Mouse (Mus musculus) stomach, embryonic 15.5 days (tissue): Measurements from ENCODE around the gene Nr2e1. TPM values are rescaled to one million over a fixed set of nuclear protein-coding genes. Genes with fewer than 3 reads are reported as not detected.

Experiments used
- ATAC-seq: fragments of 200-750 bp; cut with Nextera tagmentation; 2 replicates; pipeline ENCODE4 v1.8.0; 2017; ENCODE audit warnings: low read depth, moderate number of reproducible peaks, moderate TSS enrichment; ENCODE audit not compliant: insufficient read depth, low FRiP score
- H3K27ac ChIP-seq: fragments of 300-500 bp; sonication (generic); 2 replicates; pipeline ENCODE4 v1.5.1; 2015; ENCODE audit warnings: mild to moderate bottlenecking, inconsistent platforms
- H3K27me3 ChIP-seq: fragments of 300-500 bp; sonication (generic); replicated peaks from 2 replicates; pipeline ENCODE4 v1.6.1; 2015; ENCODE audit warnings: inconsistent platforms
- H3K36me3 ChIP-seq: fragments of 300-500 bp; sonication (generic); 2 replicates; pipeline ENCODE4 v1.6.1; 2015; ENCODE audit warnings: inconsistent platforms
- H3K4me1 ChIP-seq: fragments of 300-500 bp; sonication (generic); 2 replicates; pipeline ENCODE4 v1.6.1; 2015; ENCODE audit warnings: inconsistent platforms
- H3K4me2 ChIP-seq: fragments of 300-500 bp; sonication (generic); 2 replicates; pipeline ENCODE4 v1.6.1; 2015; ENCODE audit warnings: mild to moderate bottlenecking, inconsistent platforms
- H3K4me3 ChIP-seq: fragments of 300-500 bp; sonication (generic); replicated peaks from 2 replicates; pipeline ENCODE4 v1.5.1; 2015; ENCODE audit warnings: inconsistent platforms
- H3K9ac ChIP-seq: fragments of 300-500 bp; sonication (generic); 2 replicates; pipeline ENCODE4 v1.6.1; 2015; ENCODE audit warnings: inconsistent platforms
- H3K9me3 ChIP-seq: fragments of 300-500 bp; sonication (generic); 2 replicates; pipeline ENCODE4 v1.6.1; 2016; ENCODE audit warnings: inconsistent platforms
- WGBS: fragments of 180-500 bp; shearing (Covaris S2); methylation state at CpG from one replicate; pipeline ENCODE4 v1.1.7; 2015; 5-methylcytosine and 5-hydroxymethylcytosine counted together
- polyA plus RNA-seq: library from polyadenylated mRNA; unstranded; fragments of >200 nt; fragmentation: Nextera tagmentation; extraction: Ambion mirVana; gene quantifications from 2 replicates; pipeline ENCODE4 v1.2.1, GENCODE M21; 2015

Nr2e1 gene
- 0.14 TPM in 1 of 2 replicates, not detected in the other for polyA plus RNA-seq

DNA sequence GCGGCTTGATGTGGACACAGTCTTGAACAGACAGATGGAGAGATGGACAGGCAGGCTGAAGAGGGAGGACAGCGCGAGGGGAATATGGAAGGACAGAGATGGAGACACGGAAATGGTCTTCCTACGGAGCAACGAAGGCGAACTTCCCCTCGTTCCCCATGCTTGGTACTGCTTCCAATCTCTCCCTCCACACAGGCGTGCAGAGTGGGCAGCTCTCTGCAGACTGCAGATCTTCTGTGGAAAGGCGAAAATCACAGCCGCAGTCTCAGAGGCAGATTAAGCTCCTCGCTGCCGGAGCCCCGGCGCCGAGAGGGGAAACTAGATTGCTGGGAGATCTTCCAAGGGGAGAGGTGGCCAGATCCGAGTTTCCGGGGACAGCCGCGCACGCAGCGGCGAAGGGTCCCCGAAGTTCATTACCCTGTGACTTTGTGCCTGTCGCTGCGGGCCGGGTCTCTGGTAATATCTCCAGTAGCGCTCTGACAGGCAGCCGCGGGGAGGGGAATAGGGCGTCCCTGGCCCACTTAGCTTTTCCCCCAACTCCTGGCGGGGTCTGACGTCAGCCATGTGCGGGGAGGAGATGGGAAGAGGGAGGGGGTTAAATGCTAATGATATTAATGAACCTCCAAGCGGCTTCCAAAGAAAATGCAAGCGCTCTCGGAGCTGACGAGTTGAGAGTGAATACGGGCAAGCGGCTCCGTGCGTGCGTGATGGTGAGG, at the start of gene Nr2e1, which contains the start of gene Ostm1:
Gene Nr2e1 (minus strand): TSS at position 476 of the 716 bp plus-strand sequence.
Gene Ostm1 (plus strand): TSS at position 666 of the 716 bp plus-strand sequence.
- H3K4me1 ChIP-seq, result peaks cover 13% of the 10 kb centered on the region; the same call in 1 of the 2 replicates
- no peaks in the 10 kb centered on the region for H3K36me3 ChIP-seq
- no peak for ATAC-seq
- H3K9me3 ChIP-seq, result no peaks in the 10 kb centered on the region
- no peak within 1 kb of the TSS for H3K9ac ChIP-seq
- H3K4me3 ChIP-seq, result peak within 1 kb of the TSS; percentile 12
- no peak within 1 kb of the TSS for H3K27ac ChIP-seq
- H3K4me2 ChIP-seq, result peak within 1 kb of the TSS; percentile 37
- WGBS, result 1% methylated on average over 43 of the region's 43 CpGs
- H3K27me3 ChIP-seq, result peaks cover 95% of the 10 kb centered on the region

DNA sequence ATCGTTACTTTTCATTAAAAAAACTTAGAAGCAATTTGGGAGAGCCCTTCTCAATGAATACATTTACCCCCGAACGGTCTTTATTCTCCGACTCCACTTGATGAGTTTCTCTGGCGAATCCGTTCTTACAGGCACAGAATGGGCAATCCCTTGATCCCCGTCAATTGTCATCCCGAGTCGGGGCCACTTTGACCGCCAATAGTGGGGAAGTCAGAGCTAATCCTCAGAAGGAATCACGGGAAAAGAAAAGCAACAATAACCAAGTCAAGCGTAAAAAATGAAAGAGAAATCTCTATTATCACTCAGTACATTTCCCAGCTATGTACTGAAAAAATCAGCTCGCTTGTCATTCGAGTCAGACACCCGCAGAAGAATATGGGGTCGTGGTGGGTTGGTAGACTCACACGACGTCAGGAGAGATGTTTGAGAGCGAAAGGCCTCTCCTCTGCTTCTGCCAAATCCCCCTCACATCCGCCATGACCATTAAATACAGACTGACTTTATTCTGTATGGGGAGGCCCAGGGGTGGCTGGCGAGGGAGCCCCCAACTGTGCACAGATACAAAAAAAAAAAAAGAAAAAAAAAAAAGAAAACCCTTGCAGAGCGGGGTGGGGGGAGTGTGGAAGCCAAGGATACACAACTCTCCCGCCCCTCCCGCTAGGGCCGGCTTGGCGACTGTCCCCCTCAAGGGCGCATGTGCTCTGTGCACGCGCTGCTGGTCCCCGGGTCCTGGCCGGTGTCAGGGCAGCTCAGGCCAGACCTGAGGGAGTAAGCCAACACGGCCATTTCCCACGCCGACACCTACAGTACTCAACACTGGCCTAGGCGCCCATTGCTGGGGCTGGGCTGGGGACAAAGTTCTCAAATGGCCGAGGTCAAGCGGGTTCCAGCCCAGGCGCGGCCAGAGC, 49.3 kb upstream of the Nr2e1 start:
- peak overlapping the region; percentile 63 for H3K4me2 ChIP-seq
- H3K4me1 ChIP-seq, result peaks cover 29% of the 10 kb centered on the region
- H3K27me3 ChIP-seq, result peaks cover 94% of the 10 kb centered on the region
- H3K36me3 ChIP-seq, result no peaks in the 10 kb centered on the region
- WGBS, result 2% methylated on average over 39 of the region's 39 CpGs
- peak overlapping the region; percentile 37 for H3K4me3 ChIP-seq
- no peak overlapping the region for H3K9ac ChIP-seq
- no peak; the same call in 1 of the 2 replicates for ATAC-seq
- no peaks in the 10 kb centered on the region for H3K9me3 ChIP-seq
- H3K27ac ChIP-seq, result no peak overlapping the region

DNA sequence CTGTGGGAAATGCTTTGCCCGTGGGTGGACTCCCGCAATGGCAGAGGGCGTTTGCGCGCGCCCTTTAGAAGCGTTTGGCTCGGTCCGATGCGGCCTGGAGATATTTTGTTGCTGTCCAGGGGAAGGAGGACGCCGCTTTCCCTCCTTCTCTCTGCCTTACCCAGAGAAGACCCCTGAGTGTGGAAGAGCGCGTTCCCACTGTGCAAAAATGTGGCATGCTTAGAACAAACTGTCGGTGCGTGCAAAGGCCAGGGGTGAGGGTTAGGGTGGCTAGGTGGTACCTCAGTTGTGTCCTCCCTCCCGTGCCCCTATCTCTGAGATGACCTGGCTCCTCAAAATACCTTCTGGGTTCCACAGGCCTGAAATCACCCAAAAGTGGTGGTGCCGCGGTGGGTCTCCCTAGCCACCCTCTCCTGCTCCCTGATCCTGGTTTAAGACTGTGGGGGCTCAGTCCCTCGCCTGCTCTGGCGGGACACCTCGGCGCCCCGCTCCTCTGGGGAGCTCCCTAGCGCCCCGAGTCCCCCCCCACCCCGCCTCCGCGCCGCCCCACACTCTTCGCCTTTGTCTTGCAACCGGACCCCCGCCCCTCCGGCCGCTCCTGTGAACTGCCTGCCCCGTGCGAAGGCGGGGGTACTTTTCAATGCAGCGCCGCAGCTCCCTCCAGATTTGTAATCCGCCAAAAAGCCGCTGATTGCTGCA, 48.5 kb upstream of the Nr2e1 start:
- Histone ChIP-seq H3K36me3 (no peaks in the 10 kb centered on the region), H3K27me3 (peaks cover 95% of the 10 kb centered on the region), H3K9ac (no peak overlapping the region), H3K9me3 (no peaks in the 10 kb centered on the region), H3K4me2 (peak overlapping the region; percentile 63), H3K4me3 (peak overlapping the region; percentile 37), H3K4me1 (peaks cover 28% of the 10 kb centered on the region), H3K27ac (no peak overlapping the region)
- WGBS, result 1% methylated on average over 42 of the region's 42 CpGs
- no peak for ATAC-seq

DNA sequence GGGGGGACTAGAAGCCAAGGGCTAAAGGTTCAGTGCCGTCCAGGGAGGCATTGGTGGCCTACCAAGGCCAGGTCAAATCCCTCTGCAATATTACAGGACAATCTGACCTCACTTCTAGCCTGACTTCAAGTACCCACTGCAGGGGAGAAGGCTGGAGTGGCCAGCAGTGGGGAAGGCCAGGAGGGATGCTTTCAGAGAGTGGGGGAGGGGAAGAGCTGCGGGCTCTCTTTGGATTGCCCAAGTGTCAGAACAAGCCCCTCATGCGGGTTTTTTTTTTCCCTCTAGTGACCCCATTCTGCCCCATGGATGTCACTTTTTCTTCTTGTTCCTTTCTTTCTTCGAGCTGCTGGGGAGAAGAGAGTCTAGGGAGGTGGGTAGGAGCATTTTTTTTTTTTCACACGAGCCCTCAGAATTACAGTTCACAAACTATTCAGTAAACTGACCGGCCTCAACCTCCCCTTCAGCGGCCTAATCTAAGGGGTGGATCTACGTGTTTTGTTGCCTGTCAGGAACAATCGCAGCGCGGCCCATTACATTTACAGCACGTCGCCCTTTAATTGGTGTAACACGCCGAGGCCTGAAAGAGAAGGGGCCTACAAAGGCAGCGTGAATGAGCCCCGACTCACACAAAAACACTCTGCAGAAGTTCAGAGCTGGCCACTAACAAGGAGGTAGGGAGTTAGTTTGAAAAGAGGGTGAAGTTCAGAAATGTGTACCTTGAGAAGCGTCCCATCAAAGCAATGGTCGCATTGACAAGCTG, 47.3 kb upstream of the Nr2e1 start:
- Histone ChIP-seq H3K9me3 (no peaks in the 10 kb centered on the region), H3K4me3 (no peak overlapping the region), H3K4me2 (no peak overlapping the region), H3K9ac (no peak overlapping the region), H3K27me3 (peaks cover 84% of the 10 kb centered on the region), H3K4me1 (peaks cover 21% of the 10 kb centered on the region), H3K27ac (no peak overlapping the region), H3K36me3 (no peaks in the 10 kb centered on the region)
- ATAC-seq, result no peak
- 5% methylated on average over 19 of the region's 19 CpGs for WGBS

DNA sequence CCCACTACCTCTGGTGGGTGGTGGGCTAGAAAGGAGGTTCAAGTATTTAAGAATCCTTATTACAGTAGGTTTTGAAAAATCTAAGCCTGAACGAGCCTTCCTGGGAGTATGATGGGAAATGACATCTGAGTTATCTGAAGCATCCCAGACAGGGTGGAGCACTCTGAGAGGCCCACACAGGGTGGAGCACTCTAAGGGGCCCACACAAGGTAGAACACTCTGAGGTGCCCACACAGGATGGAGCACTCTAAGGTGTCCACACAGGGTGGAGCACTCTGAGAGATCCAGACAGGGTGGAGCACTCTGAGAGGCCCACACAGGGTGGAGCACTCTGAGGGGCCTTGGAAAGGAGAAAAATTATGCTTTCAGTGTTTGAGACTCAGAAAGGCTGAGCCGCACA, 42.5 kb upstream of the Nr2e1 start:
- 53% methylated on average over 2 of the region's 2 CpGs for WGBS
- H3K4me2 ChIP-seq, result no peak overlapping the region
- H3K27me3 ChIP-seq, result peaks cover 43% of the 10 kb centered on the region
- no peaks in the 10 kb centered on the region for H3K4me1 ChIP-seq
- no peak overlapping the region for H3K9ac ChIP-seq
- no peaks in the 10 kb centered on the region for H3K9me3 ChIP-seq
- H3K27ac ChIP-seq, result no peak overlapping the region
- no peaks in the 10 kb centered on the region for H3K36me3 ChIP-seq
- peak; percentile 76; the same call in 1 of the 2 replicates for ATAC-seq
- H3K4me3 ChIP-seq, result no peak overlapping the region

DNA sequence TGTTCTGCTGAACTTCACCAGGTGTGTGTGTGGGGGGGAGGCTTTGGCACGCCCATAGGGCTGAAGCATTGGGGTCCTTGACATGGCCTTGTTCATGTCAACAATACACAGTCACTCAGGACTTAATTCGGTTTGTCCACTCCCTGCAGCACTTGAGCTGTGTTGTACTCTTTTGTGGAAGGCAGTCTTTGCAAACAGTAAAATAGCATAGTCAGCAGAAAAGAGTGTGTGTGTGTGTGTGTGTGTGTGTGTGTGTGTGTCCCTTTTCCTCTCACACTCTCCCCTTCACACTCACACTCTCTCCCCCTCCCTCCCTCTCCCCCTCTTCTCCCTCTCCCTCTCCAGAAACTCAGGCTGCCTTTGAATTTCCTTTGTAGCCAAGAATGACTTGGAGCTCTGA, 34.9 kb upstream of the Nr2e1 start:
- H3K9me3 ChIP-seq, result no peaks in the 10 kb centered on the region
- H3K4me3 ChIP-seq, result no peak overlapping the region
- H3K4me1 ChIP-seq, result peaks cover 10% of the 10 kb centered on the region
- H3K9ac ChIP-seq, result no peak overlapping the region
- no peak overlapping the region for H3K27ac ChIP-seq
- WGBS, result 24% methylated on average over 2 of the region's 2 CpGs
- no peaks in the 10 kb centered on the region for H3K36me3 ChIP-seq
- no peak for ATAC-seq
- H3K4me2 ChIP-seq, result no peak overlapping the region
- peaks cover 55% of the 10 kb centered on the region for H3K27me3 ChIP-seq

DNA sequence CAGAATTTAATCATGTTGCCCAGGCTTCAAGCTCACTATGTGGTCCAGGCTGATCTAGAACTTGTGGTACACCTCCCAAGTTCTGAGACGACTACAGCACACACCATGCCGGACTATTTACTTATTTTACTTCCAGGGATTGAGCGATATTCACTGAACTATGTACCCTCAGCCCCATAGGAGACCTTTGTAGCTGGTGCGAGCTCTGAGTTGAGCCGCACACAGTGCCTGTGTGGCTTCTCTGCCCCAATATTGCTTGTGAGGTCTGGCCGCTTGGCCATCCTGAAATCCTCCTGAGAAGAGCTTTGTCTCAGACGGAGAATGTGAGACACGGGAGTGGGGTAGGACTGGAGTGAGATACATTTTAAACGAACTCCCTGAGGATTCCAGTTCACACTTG, 31.3 kb upstream of the Nr2e1 start:
- Histone ChIP-seq H3K27me3 (peaks cover 76% of the 10 kb centered on the region), H3K36me3 (no peaks in the 10 kb centered on the region), H3K4me1 (peaks cover 10% of the 10 kb centered on the region), H3K27ac (no peak overlapping the region), H3K4me2 (no peak overlapping the region), H3K4me3 (no peak overlapping the region), H3K9me3 (no peaks in the 10 kb centered on the region), H3K9ac (no peak overlapping the region)
- no peak for ATAC-seq
- 7% methylated on average over 9 of the region's 9 CpGs for WGBS

DNA sequence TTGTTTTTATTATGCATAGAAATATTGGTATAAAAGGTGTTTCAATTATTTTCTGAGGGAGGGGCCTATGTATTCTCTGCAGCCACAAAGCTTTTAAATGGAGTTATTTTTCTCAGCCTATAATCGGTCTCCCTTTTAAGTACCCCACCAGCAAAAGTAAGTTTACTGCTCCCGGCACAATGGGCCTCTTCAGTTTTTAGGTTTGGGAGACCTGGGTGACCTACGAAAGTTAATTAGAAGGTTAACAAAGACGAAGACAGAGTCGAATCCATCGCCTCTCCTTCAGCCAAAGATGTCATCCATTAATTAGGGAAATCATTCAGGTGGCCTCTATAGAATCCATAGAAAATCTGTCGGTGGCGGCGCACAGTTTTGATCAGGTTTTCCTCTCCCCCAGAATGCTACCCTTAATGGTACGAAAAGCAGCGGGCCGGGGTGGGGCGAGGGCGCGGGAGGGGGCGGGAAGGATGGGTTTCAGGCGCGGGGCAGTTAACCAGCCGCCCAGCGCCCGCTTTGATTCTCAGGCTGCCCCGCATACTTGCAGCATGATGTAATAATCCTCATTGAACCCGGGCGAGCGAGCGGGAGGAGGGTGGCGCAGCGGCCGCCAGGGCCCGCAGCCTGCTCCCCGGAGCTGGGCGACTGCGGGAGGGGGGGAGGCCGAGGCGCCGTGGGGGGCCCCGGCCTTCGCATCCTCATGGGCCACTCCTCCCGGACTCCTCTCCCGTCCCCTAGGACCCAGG, 30.4 kb upstream of the Nr2e1 start:
- Histone ChIP-seq H3K36me3 (no peaks in the 10 kb centered on the region), H3K4me3 (peak overlapping the region; percentile 36), H3K9ac (no peak overlapping the region), H3K4me1 (peaks cover 10% of the 10 kb centered on the region), H3K9me3 (no peaks in the 10 kb centered on the region), H3K27ac (no peak overlapping the region), H3K27me3 (peaks cover 73% of the 10 kb centered on the region), H3K4me2 (peak overlapping the region; percentile 63)
- ATAC-seq, result no peak
- WGBS, result under 1% methylated on average over 33 of the region's 40 CpGs

DNA sequence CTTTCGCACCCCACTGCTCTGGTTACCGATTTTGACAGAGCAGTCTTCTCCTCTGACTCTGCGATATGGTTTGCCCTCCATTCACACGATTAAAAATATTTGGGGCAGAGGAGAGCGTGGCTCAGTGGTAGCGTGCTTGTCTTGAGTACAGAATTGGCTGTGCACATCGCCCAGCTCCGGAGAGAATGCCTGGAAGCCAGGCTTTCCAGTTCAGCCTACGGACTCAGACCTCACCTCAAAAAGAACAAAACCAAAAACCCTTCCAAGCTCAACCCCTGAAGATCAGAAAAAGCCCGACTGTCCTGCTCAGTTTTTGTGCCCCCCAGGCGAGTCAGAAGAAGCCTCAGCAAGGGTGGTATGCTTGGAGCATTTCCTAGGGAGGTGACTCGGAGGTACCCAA, 29.6 kb upstream of the Nr2e1 start:
- H3K27me3 ChIP-seq, result peaks cover 68% of the 10 kb centered on the region
- no peaks in the 10 kb centered on the region for H3K9me3 ChIP-seq
- H3K36me3 ChIP-seq, result no peaks in the 10 kb centered on the region
- 10% methylated on average over 12 of the region's 12 CpGs for WGBS
- no peak overlapping the region for H3K4me3 ChIP-seq
- no peak overlapping the region for H3K4me2 ChIP-seq
- no peak for ATAC-seq
- H3K9ac ChIP-seq, result no peak overlapping the region
- no peak overlapping the region for H3K27ac ChIP-seq
- peaks cover 10% of the 10 kb centered on the region for H3K4me1 ChIP-seq

DNA sequence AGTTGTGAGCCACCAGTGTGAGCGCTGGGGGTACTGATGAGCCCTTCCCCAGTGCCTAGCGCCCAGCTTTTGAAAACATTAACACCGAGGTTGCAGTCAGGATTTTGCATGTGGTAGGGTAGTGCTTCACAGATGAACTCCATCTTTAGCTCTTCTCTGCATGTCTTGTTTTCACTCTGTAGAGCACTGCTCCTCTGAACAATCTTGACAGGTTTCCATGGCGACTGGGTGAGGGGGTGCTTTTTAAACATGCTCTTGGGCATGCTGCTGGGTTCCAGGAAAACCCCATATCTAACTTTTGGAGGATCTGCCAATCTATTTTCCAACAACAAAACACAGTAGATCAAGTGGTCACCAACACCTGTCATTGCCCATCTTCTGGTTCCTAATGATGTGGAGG, 23.3 kb upstream of the Nr2e1 start:
- Histone ChIP-seq H3K36me3 (no peaks in the 10 kb centered on the region), H3K27me3 (peaks cover 25% of the 10 kb centered on the region), H3K4me1 (no peaks in the 10 kb centered on the region), H3K9ac (no peak overlapping the region), H3K9me3 (peaks cover 5% of the 10 kb centered on the region; the same call in 1 of the 2 replicates), H3K27ac (no peak overlapping the region), H3K4me2 (no peak overlapping the region), H3K4me3 (no peak overlapping the region)
- 70% methylated on average over 4 of the region's 4 CpGs for WGBS
- no peak for ATAC-seq
